Mouse (Mus musculus): ENCODE data around the gene Tcte1. TPM values are rescaled to one million over a fixed set of nuclear protein-coding genes. Genes with fewer than 3 reads are reported as not detected.

Tcte1 gene
- total RNA-seq, 2 experiments from 2014 or later: not detected

DNA sequence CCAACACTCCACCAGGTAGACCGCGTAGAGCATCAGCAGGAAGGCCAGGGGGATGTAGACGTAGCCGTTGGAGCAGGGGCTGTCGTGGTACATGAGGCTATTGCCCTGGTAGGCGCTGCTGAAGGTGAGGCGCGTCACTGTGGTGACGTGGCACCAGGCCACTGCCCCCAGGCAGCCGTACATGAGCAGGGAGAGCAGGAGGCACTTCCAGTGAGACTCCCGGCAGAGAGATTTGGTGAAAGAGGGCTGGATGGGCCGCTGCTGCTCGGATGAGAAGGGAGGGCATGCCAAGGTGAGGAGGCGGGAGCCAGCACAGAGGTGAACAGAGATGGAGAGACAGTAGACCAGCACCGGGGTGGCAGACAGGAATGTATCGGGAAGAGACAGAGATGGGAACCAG lies 23.7 kb downstream of the Tcte1 start:
- no peak for DNase-seq (ENCODE audit: low spot score)

DNA sequence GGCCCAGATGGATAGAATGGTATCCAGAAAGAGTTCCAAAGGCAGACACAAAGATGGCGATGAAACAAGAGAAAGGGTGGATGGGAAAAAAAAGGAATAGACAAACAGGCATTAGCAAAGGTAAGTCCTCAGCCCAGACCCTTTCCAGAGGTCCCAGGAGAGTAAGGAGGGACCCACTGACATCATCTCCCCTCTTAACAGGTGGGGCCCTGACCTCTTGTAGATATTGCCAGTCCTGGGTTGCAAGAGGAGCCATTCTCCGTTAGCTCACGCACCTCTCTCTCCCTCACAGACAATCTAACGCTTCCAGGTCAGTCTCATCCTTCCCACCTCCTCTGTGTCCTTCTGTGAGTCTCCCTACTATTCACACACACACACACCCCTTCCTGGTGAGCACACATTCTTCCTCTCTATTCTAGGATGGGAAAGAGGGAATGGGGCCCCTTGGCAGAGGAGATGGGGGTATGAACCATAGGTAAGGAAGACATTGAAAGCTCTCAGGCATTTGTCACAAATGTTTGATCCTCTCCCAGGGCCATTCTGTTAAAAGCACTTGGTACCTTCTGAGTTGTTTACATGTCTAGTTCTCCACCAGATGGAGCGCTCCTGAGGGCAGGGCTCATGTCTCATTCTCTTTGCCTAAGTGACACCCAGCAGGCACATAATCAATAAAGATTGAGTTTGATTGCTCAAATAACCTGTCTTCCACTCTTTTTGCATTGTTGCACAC lies 24.4 kb downstream of the Tcte1 start:
- no peak for DNase-seq (ENCODE audit: low spot score)

DNA sequence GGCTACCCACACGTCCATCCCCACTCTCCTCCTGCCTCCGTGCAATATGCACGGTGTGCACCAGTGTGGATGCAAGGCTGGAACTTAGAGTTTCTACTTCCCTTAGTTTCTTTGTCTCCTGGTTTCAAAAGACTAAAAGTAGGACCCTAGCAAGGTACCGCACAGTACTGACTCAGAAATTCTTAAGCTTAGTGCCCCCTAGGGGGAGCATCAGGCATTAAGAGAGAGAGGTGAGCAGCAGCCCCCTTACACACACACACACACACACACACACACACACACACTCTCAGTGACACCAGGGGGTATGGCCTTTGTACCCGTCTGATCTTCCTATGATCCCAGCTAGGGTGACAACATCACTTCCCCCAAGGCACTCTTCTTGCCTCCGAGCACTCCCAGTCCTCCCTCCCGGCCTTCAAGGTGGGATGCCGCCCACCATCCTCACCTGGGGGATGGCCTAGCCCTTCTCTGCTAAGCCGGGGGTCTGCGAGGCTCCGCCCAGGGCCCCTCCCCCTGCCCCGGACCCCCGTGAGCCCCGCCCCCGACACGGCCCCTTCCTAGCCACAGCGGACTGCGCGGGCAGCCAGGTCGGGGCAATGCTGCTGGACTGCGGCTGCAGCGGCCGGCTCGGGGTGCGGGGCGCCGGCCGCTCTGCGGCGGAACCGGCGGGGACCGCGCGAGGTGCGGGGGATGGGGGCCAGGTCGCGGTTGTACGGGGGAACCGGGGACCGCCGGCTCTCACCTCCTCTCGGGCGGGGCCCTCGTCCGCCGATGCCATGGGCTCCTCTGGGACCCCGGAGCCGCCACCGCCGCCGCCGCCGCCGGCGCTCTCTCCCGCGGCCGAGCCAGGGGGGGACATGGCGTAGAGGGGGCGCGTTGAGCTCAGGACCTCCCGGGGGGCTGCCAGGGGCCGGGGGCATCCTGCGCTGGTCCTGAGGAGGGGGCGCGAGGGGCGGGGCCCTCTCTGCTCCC lies 25.6 kb downstream of the Tcte1 start:
- DNase-seq (ENCODE audit: low spot score): no peak

DNA sequence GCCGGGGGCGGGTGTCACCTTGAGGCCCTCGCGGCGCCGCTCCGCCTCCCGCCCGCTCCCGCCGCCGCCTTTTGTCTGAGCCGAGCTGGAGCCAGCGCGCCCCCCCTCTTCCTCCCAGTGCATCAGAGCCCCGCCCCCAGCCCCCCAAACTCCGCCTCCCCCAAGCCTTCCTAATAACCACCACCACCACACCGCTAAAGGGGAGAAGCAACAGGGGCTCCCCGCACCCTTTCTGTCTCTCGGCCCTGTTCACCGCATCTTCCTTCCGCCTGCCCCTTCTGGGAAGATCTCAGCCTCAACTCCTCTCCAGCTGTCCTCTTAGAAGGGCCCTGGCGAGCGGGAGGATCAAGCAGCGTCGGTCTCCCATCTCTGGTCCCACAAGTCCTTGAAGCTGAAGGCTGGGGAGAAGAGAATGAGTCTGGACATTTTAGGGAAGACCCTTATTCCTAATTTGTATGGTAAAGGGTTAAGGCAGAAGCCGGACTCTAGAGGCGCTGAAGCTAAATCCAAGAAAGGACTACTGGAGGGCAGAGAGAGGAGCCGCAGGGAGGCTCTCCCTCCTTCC lies 26.5 kb downstream of the Tcte1 start, which contains the start of gene Tmem151b:
Gene Tmem151b, minus strand, starts transcription at position 61 of the 565 bp plus-strand sequence.
- no peak for DNase-seq (ENCODE audit: low spot score)

DNA sequence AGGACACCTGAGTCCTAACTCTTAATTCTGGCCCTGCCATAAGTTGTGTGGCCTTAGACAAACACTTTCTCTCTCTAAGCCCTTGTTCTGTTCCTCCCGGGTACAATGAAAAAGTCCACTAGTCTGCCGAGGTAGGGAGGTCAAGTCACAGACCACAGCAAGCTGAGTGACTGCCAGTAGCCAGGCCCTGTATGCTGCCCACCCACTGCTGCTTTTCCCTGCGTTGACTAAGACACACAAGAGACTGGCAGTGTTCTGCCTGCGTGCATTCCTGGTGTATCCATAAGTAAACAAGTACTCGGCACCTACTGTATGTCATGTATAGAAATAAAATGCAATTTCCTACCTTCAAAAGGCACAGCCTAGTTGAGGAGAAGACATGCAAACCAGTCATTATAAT lies 27.0 kb downstream of the Tcte1 start:
- no peak for DNase-seq (ENCODE audit: low spot score)

DNA sequence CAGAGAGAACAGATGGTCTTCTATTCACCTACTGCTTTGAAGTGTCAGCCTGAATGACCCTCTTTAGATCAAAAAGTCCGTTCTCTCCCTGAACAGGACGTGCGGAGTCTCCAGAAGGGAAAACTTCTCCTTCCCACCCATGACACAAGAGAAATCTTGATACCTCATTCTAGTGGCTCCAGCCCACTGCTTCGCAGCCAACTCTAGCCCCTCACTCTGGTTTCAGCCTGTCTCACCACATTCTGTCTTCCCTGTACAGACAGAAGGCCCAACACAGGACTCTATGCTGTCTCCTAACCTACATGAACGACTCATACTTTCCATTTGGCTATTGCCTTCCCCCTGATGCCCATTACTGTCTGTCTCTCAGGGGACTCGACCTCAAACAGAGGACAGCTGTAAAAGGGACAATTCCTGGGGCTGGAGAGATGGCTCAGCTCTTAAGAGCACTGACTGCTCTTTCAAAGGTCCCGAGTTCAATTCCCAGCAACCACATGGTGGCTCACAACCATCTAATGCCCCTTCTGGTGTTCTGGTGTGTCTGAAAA lies 28.1 kb downstream of the Tcte1 start:
- no peak for DNase-seq (ENCODE audit: low spot score)

DNA sequence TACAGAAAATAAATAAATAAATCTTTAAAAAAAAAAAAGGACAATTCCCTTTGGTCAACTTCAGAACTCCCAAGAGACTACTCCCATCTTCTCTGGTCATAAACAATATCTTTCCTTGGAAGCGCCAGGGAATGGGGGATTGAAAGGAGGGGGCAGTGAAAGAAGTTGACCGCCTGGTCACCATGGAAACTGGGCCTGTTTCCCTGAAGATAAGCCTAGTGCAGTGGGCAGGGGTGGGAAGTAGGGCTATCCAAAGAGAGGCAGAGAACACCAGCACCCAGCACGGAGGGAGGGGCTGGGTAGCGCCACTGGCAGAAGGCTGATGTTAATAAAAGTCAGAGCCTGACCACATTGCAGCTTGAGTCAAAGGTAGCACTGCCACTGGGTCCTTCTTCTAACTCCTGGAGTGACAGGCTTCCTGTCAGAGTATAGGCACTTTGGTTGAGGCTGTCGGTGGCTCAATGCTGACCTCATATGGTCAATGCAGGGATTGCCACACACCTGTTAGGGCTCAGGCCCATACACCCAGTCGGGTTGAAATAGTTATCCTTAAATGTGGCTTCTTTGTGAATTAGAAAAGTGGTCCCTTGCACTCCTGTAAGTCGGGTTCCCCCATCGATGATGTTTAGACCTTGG lies 28.7 kb downstream of the Tcte1 start:
- DNase-seq (ENCODE audit: low spot score): peak; percentile 82

DNA sequence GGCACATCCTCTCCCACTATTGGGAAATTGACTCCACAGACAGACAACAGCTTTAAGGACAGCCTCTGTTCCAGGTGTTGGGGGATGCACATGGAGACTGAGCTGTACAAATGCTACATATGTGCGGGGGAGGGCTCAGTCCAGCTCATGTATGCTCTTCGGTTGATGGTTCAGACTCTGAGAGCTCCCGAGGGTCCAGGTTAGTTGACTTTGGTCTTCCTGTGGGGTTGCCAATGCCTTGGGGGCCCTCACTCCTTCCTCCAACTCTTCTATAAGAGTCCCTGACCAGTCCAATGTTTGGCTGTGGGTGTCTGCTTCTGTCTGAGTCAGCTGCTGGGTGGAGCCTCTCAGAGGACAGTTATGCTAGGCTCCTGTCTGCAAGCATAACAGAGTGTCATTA lies 29.8 kb downstream of the Tcte1 start:
- DNase-seq (ENCODE audit: low spot score): no peak

DNA sequence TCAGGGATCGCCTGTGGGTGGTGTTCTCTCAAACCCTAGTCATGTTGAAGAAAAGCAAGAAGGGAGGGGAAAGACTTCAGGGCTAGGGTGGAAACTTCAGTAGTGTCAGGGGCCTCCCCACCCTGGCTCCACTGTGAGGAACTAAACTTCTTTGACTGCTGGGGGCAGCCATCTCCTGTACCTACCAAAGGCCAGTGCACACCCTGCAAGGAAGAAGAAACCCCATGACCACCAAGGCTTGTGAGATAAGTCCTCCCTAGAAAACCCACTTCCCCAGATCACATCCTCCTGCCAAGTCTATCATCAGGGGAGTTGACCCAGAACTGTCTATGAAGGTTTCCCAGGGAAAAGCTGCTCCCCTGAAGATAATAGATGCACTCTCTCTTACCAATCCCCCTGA lies 31.2 kb downstream of the Tcte1 start:
- DNase-seq (ENCODE audit: low spot score): no peak

DNA sequence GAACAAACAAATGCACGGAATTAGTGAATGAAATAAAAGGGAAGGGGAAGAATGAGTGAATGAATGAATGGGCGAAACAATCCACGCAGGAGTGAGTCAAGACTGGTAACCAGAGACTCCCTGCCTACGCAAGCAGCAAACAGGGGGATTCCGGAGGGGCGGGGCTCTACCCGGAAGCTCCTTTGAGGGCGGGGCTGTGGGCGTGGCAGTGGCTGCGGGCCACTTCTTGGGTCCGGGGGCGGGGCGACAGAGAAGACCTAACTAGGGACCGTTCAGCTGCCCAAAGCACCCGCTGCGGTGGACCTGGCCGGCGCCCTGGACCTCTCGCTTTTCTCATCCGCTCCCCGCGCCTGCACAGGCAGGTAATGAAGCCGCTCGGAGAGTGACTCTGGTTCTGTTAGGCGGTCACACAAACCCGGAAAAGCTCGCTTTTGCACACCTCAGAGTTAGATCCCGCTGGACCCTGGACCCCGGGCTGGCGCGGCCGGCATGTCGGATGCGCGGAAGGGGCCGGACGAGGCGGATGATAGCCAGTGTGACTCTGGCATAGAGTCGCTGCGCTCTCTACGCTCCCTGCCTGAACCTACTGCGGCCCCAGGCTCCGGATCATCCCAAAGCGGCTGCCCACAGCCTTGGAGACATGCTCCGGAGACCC lies 32.3 kb downstream of the Tcte1 start, which contains the start of gene Nfkbie:
Gene Nfkbie, plus strand, starts transcription at position 252 of the 655 bp plus-strand sequence.
- DNase-seq (ENCODE audit: low spot score): peak; percentile 95

DNA sequence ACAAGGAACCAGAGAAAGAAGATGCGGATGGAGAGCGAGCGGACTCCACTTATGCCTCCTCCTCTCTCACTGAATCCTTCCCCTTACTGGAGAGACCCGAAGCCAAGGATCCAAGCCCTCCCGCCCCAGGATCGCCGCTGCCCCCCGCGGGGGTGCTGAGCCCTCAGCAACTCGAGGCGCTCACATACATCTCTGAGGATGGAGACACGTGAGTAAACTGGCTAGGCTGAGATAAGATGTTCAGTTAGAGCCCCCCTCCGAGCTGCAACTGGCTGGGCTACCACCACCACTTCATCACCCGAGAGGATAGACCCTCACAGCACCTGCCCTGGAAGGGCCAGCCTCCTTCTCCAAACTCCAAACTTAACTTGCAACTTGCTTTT lies 32.9 kb downstream of the Tcte1 start:
- no peak for DNase-seq (ENCODE audit: low spot score)

DNA sequence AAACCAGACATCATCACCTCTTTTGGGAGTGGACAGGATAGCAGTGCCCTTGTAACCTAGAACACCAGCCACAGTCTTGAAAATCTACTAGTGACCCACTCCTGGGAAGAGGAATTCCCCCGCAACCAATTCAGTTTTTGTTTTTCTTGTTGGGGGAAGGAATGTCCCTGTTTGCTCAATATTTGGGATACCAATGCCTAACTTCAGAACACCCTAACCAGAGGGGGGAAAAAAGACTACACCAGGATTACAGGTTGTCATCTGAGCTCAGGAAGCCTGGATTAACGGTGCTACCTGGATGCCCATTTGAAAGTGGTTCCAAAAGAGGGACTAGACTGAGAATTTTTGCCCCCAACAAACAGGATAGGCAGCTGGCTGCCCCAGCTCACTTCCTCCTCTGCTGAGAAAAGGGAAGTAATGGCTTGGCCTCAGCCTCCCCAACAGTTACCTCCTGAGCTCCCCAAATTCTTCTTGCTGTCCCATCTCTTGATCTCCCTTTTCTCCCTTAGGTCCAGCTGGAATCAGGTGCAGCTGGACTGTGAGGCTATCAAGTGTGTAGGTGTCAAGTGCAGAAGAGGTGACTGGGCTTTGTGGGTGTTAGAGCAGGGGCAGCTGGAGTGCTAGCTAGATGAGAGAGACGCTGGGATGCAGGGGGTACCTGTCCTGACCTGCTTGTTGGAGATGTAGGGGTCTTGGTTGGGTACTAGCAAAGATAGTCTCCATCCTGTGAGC lies 33.4 kb downstream of the Tcte1 start:
- no peak for DNase-seq (ENCODE audit: low spot score)

DNA sequence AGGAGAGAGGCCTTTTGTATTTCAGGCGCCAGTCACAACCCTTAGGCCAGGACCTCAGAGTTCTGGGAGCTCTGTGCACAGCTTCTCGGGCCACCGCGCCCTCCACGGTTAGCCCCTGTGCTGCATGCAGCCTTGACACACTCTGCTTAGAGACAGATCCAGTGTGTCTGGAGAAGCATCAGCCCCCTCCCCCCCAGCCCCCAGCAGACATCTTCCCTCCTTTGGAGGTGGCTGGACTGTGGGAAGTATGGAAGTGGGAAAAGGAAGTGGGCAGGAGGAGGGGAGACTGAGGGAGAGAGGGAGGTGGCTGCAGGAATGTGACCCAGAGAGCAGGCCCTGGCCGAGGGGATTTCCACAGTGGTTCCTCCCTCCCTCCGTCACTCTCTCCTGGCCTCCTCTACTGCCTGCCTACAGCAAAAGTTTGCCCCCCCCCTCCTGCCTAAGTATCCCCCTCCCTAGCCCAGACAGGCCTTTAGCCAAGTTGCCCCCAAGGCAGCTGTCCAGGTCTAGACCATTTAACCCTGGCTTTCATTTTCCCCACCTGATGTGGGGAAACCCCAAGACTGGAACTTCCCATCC lies 34.1 kb downstream of the Tcte1 start:
- no peak for DNase-seq (ENCODE audit: low spot score)

DNA sequence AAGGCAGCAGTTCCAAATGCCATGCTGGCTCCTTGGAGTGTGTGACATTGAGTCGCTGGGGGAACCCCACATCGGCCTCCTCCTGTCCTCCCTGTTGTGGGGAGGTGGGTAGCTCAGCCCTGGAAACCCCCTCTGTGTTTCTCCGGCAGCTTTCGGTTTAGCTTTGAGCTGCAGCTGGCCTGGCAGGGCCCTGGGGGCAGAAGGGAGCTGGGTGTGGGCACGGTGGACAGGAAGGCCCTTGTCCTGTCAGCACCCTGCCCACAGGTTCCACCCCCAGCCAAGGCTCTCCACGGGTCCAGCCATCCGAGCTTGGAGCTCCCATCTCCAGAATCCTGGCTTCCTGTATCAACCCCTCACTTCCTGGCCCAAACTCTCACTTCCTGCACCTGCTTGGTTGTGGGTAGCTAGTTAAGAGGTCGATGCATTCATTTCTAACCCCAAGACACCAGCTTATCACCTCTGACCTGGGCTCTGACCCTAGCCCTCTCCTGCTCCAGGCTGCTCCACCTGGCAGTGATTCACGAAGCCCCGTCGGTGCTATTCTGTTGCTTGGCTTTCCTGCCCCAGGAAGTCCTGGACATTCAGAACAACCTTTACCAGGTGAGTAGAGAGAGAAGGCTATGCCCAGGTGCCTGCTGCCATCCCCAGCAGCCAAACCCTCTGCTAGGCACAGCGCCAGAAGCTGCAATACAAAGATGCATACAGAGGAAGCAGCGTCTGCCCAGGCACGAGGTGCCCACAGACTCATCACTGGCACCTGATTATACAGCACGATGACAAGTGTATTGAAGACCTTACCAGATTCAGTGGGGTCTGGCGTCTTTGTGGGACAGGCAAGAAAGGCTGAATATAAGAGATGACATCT lies 35.0 kb downstream of the Tcte1 start:
- no peak for DNase-seq (ENCODE audit: low spot score)

DNA sequence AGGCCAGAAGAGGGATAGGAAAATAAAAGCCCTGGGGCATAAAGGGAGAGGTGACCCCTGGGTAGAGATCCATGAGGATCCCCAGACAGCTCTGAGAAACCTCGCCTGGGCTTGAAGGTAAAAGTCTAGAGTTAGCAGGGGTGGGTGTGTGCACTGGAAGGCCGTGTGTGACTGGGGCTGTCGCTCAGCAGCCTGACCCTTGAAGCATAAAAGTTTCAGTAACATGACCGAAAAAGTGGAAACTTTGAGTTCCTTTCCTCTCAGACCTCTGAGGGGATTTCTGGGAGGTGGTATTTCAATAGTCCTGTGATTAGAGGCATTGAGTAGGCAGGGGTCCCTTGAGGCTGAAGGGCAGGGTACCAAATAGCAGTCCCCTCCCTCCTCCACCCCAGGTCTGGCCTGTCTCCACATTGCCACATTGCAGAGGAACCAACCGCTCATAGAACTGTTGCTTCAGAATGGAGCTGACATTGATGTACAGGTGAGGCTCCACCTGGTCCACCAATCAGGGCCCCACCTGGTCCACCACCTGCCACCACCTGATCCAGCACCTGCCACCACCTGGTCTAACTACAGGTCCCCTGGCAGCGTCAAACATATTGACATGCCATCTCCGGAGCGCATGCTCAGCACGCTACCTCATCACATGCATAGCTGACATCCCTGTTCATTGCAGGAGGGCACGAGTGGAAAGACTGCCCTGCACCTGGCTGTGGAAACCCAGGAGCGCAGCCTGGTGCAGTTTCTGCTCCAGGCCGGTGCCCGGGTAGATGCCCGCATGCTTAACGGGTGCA lies 36.7 kb downstream of the Tcte1 start:
- no peak for DNase-seq (ENCODE audit: low spot score)

DNA sequence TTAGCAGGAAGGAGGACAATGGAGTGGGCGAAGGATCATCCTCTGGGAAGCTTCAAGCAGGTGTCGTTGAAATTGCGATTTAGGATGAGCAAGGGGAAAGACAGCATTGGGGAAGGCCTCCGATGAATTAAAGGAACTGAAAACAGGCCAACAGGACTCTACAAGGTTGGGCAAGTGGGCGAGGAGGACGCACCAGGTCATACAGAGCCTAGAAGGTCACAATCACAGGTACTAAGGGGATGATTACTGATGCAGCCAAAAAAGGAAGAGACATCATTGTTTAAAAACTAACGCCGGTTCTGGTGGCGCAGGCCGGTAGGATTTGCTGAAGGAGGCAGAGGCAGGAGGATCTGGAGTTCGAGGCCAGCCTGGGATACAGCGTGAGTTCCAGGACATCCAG lies 40.0 kb downstream of the Tcte1 start:
- no peak for DNase-seq (ENCODE audit: low spot score)

DNA sequence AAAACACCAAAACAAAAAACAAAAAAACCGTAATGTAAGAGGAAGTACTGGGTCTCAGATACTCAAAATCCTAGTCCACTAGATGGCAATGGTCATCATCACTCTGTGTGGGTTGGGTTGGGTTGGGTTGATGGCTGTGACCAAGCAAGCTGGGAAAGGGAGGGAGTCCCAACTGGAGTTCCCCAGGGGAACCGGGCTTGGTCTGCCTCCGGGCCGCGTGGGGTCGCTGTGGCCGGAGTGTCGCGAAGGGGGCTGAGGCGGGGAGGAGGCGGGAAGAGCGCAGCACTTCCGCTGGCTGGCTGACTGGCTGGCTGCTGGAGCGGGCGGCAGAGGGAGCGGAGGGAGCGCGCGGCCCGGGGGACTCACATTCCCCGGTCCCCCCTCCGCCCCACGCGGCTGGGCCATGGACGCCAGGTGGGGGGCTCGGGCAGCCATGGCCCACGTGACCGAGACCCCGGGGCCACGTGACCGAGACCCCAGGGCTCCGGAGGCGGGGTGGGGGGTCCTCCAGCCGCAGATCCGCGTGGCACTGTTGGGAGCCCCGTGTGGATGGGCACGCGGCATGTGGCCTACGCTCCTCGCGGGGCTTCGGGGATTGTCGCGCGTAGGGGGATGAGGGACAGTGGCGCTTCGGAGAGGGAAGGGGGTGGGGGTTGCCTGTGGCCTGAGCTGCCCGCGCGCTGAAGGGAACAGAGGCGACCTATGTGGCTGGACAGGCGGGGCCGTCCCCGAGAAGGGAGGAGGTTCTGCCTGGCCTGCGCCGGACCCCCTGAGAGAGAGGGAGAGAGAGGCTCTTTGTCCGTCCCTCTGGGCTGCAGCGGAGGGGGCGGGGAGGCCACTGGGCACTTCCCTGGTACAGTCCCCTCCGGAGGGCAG lies 40.7 kb downstream of the Tcte1 start, which contains the start of gene Slc35b2:
Gene Slc35b2, plus strand, starts transcription at position 220 of the 876 bp plus-strand sequence.
- peak; percentile 96 for DNase-seq (ENCODE audit: low spot score)

All from gastrocnemius, adult 18-20 months (tissue).